Mouse (Mus musculus) CH12.LX (cell line): ENCODE data around the gene Gm38392. TPM values are rescaled to one million over a fixed set of nuclear protein-coding genes. Genes with fewer than 3 reads are reported as not detected.

Experiments used
- DNase-seq: peaks from one replicate; pipeline ENCODE4 v3.0.0-alpha.2; 2013; ENCODE audit errors: extremely low read depth
- H3K27ac ChIP-seq: 2 replicates; pipeline ENCODE4 v1.5.1; 2012; ENCODE audit warnings: low read depth, mild to moderate bottlenecking, control low read depth, moderate library complexity; ENCODE audit not compliant: insufficient read depth
- H3K27me3 ChIP-seq: replicated peaks from 2 replicates; pipeline ENCODE3; 2012; ENCODE audit warnings: inconsistent platforms
- H3K36me3 ChIP-seq, 2 experiments: replicated peaks in 1 of 2; 2 replicates each; pipeline versions ENCODE3 to v1.6.1; 2012; ENCODE audit warnings: inconsistent platforms in 1 of 2, low read length in 1 of 2, mild to moderate bottlenecking in 1 of 2, mixed read lengths in 1 of 2, moderate library complexity in 1 of 2; ENCODE audit not compliant: control insufficient read depth in 1 of 2, insufficient read depth in 1 of 2
- H3K4me1 ChIP-seq, 2 experiments: 2 replicates each; pipeline ENCODE4 v1.6.1; 2012; ENCODE audit warnings: inconsistent platforms in 1 of 2, moderate library complexity in 1 of 2; ENCODE audit not compliant: insufficient read depth in 2 of 2, control insufficient read depth in 1 of 2
- H3K4me2 ChIP-seq: 2 replicates; pipeline ENCODE4 v1.6.1; 2012; ENCODE audit warnings: low read depth, mild to moderate bottlenecking, control low read depth; ENCODE audit not compliant: poor library complexity, insufficient read depth, severe bottlenecking
- H3K4me3 ChIP-seq, 3 experiments: fragments of 150-350 bp in 1 of 3; sonication (generic) in 1 of 3; replicated peaks in 1 of 3; 2 replicates each; pipeline versions ENCODE3 to v1.5.1; 2011 to 2012; ENCODE audit warnings: low read depth in 2 of 3, low read length in 2 of 3, mild to moderate bottlenecking in 2 of 3, moderate library complexity in 2 of 3, control low read depth in 1 of 3, improper control_type of control experiment in 1 of 3, inconsistent platforms in 1 of 3, mixed read lengths in 1 of 3; ENCODE audit not compliant: poor library complexity in 1 of 3
- H3K79me2 ChIP-seq: replicated peaks from 2 replicates; pipeline ENCODE4 v1.6.1; 2012; ENCODE audit warnings: mild to moderate bottlenecking, moderate library complexity; ENCODE audit not compliant: control insufficient read depth, poor library complexity, insufficient read depth, severe bottlenecking; ENCODE audit errors: extremely low read depth
- H3K9ac ChIP-seq: 2 replicates; pipeline ENCODE4 v1.6.1; 2012; ENCODE audit warnings: low read depth, mild to moderate bottlenecking, control low read depth, moderate library complexity; ENCODE audit not compliant: insufficient read depth
- H3K9me3 ChIP-seq: replicated peaks from 2 replicates; pipeline ENCODE3; 2012; ENCODE audit warnings: low read length, inconsistent platforms, mixed read lengths
- BHLHE40 ChIP-seq: IDR thresholded peaks from 2 replicates; pipeline ENCODE4 v1.6.1; 2011; ENCODE audit warnings: mild to moderate bottlenecking, low read depth, low read length, improper control_type of control experiment
- CHD1 ChIP-seq: IDR thresholded peaks from 2 replicates; pipeline ENCODE4 v1.6.1; 2012; ENCODE audit warnings: low read depth, low read length, improper control_type of control experiment, inconsistent platforms
- CHD2 ChIP-seq: IDR thresholded peaks from 2 replicates; pipeline ENCODE4 v1.6.1; 2011; ENCODE audit warnings: low read length, improper control_type of control experiment
- ELF1 ChIP-seq: IDR thresholded peaks from 2 replicates; pipeline ENCODE4 v1.6.1; 2014; ENCODE audit warnings: low read depth, mild to moderate bottlenecking, inconsistent platforms, low read length, improper control_type of control experiment
- ETS1 ChIP-seq: conservative IDR thresholded peaks from 2 replicates; pipeline ENCODE4 v1.6.1; 2012; ENCODE audit warnings: low read depth, mild to moderate bottlenecking, inconsistent platforms, low read length, improper control_type of control experiment, moderate library complexity
- GABPA ChIP-seq: IDR thresholded peaks from 2 replicates; pipeline ENCODE4 v1.6.1; 2012; ENCODE audit warnings: low read depth, low read length, improper control_type of control experiment, inconsistent platforms; ENCODE audit not compliant: insufficient replicate concordance
- HCFC1 ChIP-seq: IDR thresholded peaks from 2 replicates; pipeline ENCODE4 v1.6.1; 2012; ENCODE audit warnings: low read depth, mild to moderate bottlenecking, inconsistent platforms, low read length, improper control_type of control experiment
- MAFK ChIP-seq: IDR thresholded peaks from 2 replicates; pipeline ENCODE4 v1.6.1; 2011; ENCODE audit warnings: low read length, improper control_type of control experiment; ENCODE audit not compliant: insufficient replicate concordance
- MAZ ChIP-seq: IDR thresholded peaks from 2 replicates; pipeline ENCODE4 v1.6.1; 2012; ENCODE audit warnings: low read depth, mild to moderate bottlenecking, inconsistent platforms, low read length, improper control_type of control experiment, moderate library complexity
- MEF2A ChIP-seq: IDR thresholded peaks from 2 replicates; pipeline ENCODE4 v1.6.1; 2014; ENCODE audit warnings: low read depth, mild to moderate bottlenecking, inconsistent platforms, low read length, improper control_type of control experiment, borderline replicate concordance
- MXI1 ChIP-seq: IDR thresholded peaks from 2 replicates; pipeline ENCODE4 v1.6.1; 2011; ENCODE audit warnings: mild to moderate bottlenecking, low read depth, low read length, improper control_type of control experiment
- MYC ChIP-seq: IDR thresholded peaks from 2 replicates; pipeline ENCODE4 v1.6.1; 2011; ENCODE audit warnings: low read depth, mild to moderate bottlenecking, improper control_type of control experiment, low read length
- NELFE ChIP-seq: IDR thresholded peaks from 2 replicates; pipeline ENCODE4 v1.6.1; 2011; ENCODE audit warnings: low read depth, low read length, improper control_type of control experiment
- NRF1 ChIP-seq: IDR thresholded peaks from 2 replicates; pipeline ENCODE4 v1.6.1; 2014; ENCODE audit warnings: low read depth, mild to moderate bottlenecking, inconsistent platforms, low read length, improper control_type of control experiment, moderate library complexity
- PAX5 ChIP-seq: IDR thresholded peaks from 2 replicates; pipeline ENCODE4 v1.6.1; 2012; ENCODE audit warnings: low read length, inconsistent platforms, mixed read lengths
- POLR2A ChIP-seq: IDR thresholded peaks from 2 replicates; pipeline ENCODE4 v1.6.1; 2011; ENCODE audit warnings: low read depth, mild to moderate bottlenecking, improper control_type of control experiment, low read length
- POLR2AphosphoS2 ChIP-seq: IDR thresholded peaks from 2 replicates; pipeline ENCODE4 v1.6.1; 2011; ENCODE audit warnings: low read depth, low read length, improper control_type of control experiment
- RCOR1 ChIP-seq: conservative IDR thresholded peaks from 2 replicates; pipeline ENCODE4 v1.6.1; 2012; ENCODE audit warnings: low read depth, mild to moderate bottlenecking, inconsistent platforms, low read length, improper control_type of control experiment
- SIN3A ChIP-seq: IDR thresholded peaks from 2 replicates; pipeline ENCODE4 v1.6.1; 2012; ENCODE audit warnings: low read length, improper control_type of control experiment, inconsistent platforms
- SMC3 ChIP-seq: IDR thresholded peaks from 2 replicates; pipeline ENCODE4 v1.6.1; 2011; ENCODE audit warnings: low read depth, low read length, improper control_type of control experiment
- TCF12 ChIP-seq: IDR thresholded peaks from 2 replicates; pipeline ENCODE4 v1.6.1; 2014; ENCODE audit warnings: low read depth, mild to moderate bottlenecking, inconsistent platforms, low read length, improper control_type of control experiment
- UBTF ChIP-seq: IDR thresholded peaks from 2 replicates; pipeline ENCODE4 v1.6.1; 2012; ENCODE audit warnings: low read depth, mild to moderate bottlenecking, inconsistent platforms, low read length, improper control_type of control experiment, moderate library complexity
- USF1 ChIP-seq: IDR thresholded peaks from 2 replicates; pipeline ENCODE4 v1.6.1; 2014; ENCODE audit warnings: low read depth, mild to moderate bottlenecking, inconsistent platforms, low read length, improper control_type of control experiment
- USF2 ChIP-seq: conservative IDR thresholded peaks from 2 replicates; pipeline ENCODE4 v1.6.1; 2011; ENCODE audit warnings: low read depth, low read length, improper control_type of control experiment
- ZC3H11A ChIP-seq: IDR thresholded peaks from 2 replicates; pipeline ENCODE4 v1.6.1; 2012; ENCODE audit warnings: low read depth, mild to moderate bottlenecking, inconsistent platforms, low read length, improper control_type of control experiment
- ZMIZ1 ChIP-seq: IDR thresholded peaks from 2 replicates; pipeline ENCODE4 v1.6.1; 2012; ENCODE audit warnings: low read depth, mild to moderate bottlenecking, inconsistent platforms, low read length, improper control_type of control experiment
- ZNF384 ChIP-seq: IDR thresholded peaks from 2 replicates; pipeline ENCODE4 v1.6.1; 2012; ENCODE audit warnings: low read depth, low read length, improper control_type of control experiment, inconsistent platforms
- dilution Hi-C: fragments of 300-500 bp; cut with MboI; formaldehyde crosslinking; loops from 2 replicates; pipeline ENCODE4 v1.14.3; 2020; ENCODE audit warnings: low sequenced_read_pairs; ENCODE audit not compliant: extremely low pct_unique_long_range_greater_than_20kb, extremely low pct_ligation_motif_present
- in situ Hi-C: fragments of 300-500 bp; cut with MboI; formaldehyde crosslinking; loops from 3 replicates; pipeline ENCODE4 v1.14.3; 2019; ENCODE audit warnings: low sequenced_read_pairs, low pct_ligation_motif_present, low pct_unique_long_range_greater_than_20kb, mixed read lengths
- polyA plus RNA-seq: library from polyadenylated mRNA; unstranded; fragments of >175 nt; gene quantifications from 2 replicates; pipeline ENCODE4 v1.2.1, GENCODE M21; 2012; ENCODE audit warnings: low read depth; ENCODE audit not compliant: insufficient read length
- total RNA-seq, 2 experiments: library from RNA; depleted of rRNA; stranded (reverse); fragments of 300-350 nt in 1 of 2; fragments of >200 nt in 1 of 2; gene quantifications; 2 replicates each; pipeline ENCODE4 v1.2.3; 2012 to 2014

The Gm38392 gene
- total and polyA plus RNA-seq, 3 experiments: not detected

DNA sequence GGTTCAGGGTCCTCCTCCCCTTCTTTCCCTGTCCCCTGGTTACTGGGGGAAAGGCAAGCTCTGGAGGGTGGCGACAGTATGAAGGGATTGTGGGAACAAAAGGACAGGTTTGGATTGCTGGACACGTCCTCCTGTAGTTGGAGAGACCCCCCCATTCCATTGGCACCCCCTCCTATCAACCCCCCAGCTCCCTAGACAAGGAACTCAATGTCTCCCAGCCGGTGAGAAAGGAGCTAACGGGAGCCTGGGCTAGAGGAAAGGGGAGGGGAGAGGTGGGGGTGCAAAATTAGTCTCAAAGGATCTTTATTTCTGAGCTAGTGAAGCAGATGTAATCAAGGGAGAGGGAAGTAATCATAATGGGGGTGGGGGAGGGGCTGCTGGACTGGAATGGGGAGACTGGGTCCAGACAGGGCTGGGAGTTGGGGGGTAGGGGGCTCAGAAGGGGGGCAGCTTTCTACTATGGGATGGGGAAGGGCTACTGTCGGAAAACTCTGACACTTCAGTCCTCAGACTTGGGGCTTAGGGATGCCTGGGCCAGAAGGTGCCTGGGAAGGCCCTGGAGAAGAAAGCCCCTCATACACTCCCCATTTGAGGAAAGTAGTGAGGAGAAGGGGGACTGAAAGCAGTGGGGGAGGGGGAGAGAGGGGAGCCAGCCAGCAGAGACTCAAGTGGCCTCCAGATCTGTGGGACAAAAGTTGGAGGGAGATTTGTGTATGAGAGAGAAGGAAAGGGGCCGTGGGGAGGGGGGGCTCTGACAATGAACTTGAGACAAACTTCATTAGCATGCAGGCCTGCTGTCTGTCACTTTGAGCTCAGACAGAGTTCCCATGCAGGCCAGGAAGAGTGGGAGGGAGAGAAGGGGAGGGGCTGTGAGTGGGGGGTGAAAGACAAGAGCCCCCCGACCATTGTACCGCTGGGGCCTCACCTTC, 81.2 kb downstream of the Gm38392 start:
- H3K79me2 ChIP-seq: no peaks in the 10 kb centered on the region
- H3K9me3 ChIP-seq: peaks cover 2% of the 10 kb centered on the region
- DNase-seq: no peak
- no peak for TF ChIP-seq BHLHE40
- no peak for TF ChIP-seq MAFK
- TF ChIP-seq RCOR1: no peak
- TF ChIP-seq NRF1: no peak
- TF ChIP-seq ELF1: no peak
- TF ChIP-seq MYC: no peak
- TF ChIP-seq ZNF384: no peak
- no peak for TF ChIP-seq TCF12
- TF ChIP-seq USF2: no peak
- TF ChIP-seq PAX5: no peak
- TF ChIP-seq SMC3: no peak
- no peak for TF ChIP-seq ZMIZ1
- TF ChIP-seq POLR2A: no peak
- no peak for TF ChIP-seq MAZ
- no peak for TF ChIP-seq CHD1
- no peak for TF ChIP-seq UBTF
- TF ChIP-seq MEF2A: no peak
- TF ChIP-seq ZC3H11A: no peak
- no peak overlapping the region for H3K4me2 ChIP-seq
- no peaks in the 10 kb centered on the region for H3K4me1 ChIP-seq
- no peak overlapping the region for H3K4me3 ChIP-seq
- no peak overlapping the region for H3K27ac ChIP-seq
- H3K27me3 ChIP-seq: peaks cover 99% of the 10 kb centered on the region
- dilution Hi-C loops: no loop called here
- H3K36me3 ChIP-seq: no peaks in the 10 kb centered on the region
- no peak overlapping the region for H3K9ac ChIP-seq
- in situ Hi-C loops: no loop called here

DNA sequence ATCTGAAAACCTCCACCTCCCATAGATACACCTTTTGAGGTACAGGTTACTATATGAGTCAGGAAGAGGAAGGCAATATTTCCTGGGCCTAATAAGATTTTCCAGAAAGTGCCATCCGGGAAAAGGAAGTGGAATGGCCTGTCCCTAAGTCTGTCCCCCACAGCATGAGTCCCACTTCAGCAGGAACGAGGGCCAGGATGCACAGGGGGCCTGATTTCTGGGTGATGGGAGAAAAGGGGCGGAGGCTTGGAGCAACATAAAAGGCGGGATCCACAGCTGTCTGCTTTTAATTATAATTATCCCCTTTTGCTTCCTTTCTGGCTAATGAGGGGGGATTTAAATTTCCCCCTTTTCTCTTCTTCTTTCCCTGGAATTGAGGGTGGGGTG, 81.8 kb downstream of the Gm38392 start:
- dilution Hi-C loops: no loop called here
- no peak overlapping the region for H3K4me2 ChIP-seq
- in situ Hi-C loops: no loop called here
- H3K9me3 ChIP-seq: peaks cover 7% of the 10 kb centered on the region
- DNase-seq: no peak
- H3K27me3 ChIP-seq: peaks cover 99% of the 10 kb centered on the region
- no peaks in the 10 kb centered on the region for H3K79me2 ChIP-seq
- H3K36me3 ChIP-seq: no peaks in the 10 kb centered on the region
- no peaks in the 10 kb centered on the region for H3K4me1 ChIP-seq
- H3K4me3 ChIP-seq: no peak overlapping the region
- no peak overlapping the region for H3K9ac ChIP-seq
- no peak for TF ChIP-seq POLR2AphosphoS2
- TF ChIP-seq MXI1: no peak
- no peak for TF ChIP-seq MEF2A
- TF ChIP-seq ETS1: no peak
- TF ChIP-seq PAX5: no peak
- no peak for TF ChIP-seq NELFE
- TF ChIP-seq MAZ: no peak
- no peak for TF ChIP-seq CHD2
- no peak for TF ChIP-seq USF1
- TF ChIP-seq HCFC1: no peak
- no peak for TF ChIP-seq MAFK
- TF ChIP-seq SIN3A: no peak
- no peak for TF ChIP-seq ZNF384
- no peak for TF ChIP-seq GABPA
- TF ChIP-seq POLR2A: no peak
- TF ChIP-seq NRF1: no peak
- no peak for TF ChIP-seq UBTF
- no peak overlapping the region for H3K27ac ChIP-seq
